Mouse (Mus musculus): ENCODE results near the gene Dctn1.

Dctn1 gene

GRCm38 (mm10) chr6:83165607-83166242, at the start of gene Dctn1:
Dctn1 (plus strand) TSS chr6:83165920.
- peak; percentile 96 for DNase-seq

DNA sequence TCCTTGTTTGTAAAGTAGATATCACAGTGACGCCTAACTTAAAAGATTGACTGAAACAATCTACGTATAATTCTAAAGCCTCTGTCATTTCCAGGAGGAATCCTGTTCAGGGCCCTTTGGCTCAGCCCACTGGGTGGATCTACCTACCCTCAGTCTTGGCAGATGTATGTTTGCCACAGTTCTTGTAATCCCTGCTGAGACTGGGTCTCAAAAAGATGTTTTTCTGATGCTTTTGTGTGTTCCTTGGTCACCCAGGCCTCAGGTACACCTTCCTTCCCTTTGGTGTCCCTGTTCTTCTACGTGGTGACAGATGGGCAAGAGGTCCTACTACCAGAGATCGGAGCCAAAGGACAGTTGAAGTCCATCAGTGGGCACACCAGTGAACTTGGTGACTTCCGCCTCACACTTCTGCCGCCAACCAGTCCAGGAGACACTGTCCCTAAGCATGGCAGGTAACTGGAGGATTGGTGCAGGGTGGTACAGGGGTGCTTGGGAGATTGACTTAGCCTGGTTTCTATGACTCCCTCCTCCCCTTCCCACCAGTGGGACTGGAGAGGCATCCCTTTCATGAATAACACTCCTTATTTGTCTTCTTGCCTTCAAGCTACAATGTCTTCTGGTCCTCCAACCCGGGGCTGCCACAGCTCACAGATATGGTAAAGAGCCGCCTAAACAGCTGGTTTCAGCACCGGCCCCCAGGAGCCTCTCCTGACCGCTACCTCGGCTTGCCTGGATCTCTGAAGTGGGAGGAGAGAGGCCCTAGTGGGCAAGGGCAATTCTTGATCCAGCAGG, 49.2 kb upstream of the Dctn1 start:
- DNase-seq: no peak

- no peak for DNase-seq
Observed at GRCm38 (mm10) chr6:83117165-83117438, 48.6 kb upstream of the Dctn1 start.

- DNase-seq: no peak
Observed at GRCm38 (mm10) chr6:83117616-83118015, 48.1 kb upstream of the Dctn1 start.

DNA sequence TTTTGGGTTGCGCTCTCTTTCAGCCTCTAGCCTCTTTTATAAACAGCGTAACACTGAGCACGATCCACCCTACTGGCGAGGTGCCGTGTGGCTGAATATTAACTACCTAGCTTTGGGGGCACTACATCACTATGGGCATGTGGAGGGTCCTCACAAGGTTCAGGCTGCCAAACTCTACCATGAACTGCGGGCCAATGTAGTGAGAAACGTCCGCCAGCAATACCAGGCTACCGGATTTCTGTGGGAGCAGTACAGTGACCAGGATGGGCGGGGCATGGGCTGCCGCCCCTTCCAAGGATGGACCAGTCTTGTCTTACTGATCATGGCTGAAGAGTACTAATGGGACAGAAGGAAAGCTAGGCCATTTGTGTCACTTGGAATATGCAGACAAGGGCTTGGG, 47.4 kb upstream of the Dctn1 start:
- no peak for DNase-seq

DNA sequence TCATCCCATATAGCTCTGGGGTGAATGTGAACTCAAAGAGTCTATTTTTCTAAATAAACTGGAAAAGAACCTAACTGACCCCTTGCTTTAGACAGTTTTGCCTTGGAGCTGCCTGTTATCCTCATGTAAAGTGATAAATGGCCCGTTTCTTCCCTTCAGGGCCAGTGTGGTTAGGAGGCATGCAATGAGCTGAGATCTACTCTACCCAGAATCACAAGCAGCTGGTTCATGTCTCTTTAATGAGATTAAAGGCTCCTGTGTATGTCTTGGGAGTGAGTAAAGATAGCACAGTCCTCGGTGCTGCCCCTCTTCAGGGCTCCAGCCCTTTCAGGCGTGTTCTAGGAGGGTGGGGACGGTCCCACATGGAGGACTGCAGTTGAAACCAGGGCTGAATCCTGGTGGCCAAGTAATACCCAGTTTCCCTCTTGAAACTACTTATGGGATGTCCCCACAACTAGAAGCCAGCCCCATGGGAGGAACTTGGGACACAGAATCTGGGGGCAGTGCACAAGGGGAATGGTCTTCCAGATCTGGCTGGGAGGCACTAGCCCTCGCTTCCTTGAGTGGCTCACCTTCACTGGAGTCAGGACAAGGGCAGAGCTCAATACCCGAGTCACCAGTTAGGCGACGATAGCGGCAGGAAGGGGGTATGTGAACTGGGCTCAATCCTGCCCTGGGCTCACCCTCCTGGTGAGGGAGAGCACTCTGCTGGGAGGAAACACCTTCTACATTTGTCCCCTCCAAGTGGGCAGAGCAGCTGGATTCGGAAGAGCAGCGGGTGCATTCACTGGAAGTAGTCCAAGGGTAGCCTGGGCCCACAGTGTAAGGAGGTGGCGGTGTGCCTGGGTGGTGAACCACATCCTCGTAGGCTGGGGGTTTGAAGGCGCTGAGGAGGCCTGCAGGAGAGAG, 46.6 kb upstream of the Dctn1 start:
- no peak for DNase-seq

DNA sequence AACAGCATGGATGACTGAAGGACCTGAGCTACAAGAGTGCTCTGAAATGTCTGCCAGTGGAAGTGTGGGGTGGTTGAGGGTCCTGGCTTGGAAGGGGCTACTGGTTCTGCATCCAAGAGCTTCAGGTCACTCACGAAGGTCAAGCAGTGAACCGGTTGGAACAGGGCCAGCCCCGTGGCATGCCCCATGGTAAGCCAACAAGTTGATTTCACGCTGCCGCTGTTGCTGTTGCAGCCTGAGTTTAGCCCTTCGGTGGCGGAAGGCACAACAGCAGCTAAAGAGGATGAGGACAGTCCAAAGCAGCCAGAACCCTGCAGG, 46.0 kb upstream of the Dctn1 start:
- DNase-seq: no peak

- peak; percentile 86 for DNase-seq
Observed at GRCm38 (mm10) chr6:83120930-83121862, 44.5 kb upstream of the Dctn1 start, which contains the start of gene Wbp1. Wbp1 (minus strand) TSS chr6:83121559.

GRCm38 (mm10) chr6:83121863-83122710, 43.6 kb upstream of the Dctn1 start:
- peak; percentile 73 for DNase-seq

DNA sequence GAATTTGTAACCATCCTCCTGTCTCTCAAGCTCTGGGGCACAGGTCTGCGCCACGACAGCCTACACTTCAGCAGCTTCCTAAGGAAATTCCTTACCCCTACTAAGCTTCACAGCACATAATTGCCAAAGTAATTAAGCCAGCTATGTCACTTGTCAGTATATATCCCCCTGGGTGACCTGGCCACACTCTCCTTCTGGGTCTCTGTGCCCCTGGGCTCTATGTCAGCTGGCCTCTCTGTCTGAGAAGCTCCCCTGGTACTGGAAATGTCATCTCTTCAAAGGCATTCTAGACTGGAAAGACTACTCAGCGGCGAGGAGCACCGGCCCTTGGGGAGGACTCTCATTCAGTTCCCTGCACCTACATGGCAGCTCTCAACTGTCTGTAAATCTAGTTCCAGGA, 42.8 kb upstream of the Dctn1 start:
- no peak for DNase-seq

- peak; percentile 91 for DNase-seq
Observed at GRCm38 (mm10) chr6:83124851-83125312, 40.8 kb upstream of the Dctn1 start.

DNA sequence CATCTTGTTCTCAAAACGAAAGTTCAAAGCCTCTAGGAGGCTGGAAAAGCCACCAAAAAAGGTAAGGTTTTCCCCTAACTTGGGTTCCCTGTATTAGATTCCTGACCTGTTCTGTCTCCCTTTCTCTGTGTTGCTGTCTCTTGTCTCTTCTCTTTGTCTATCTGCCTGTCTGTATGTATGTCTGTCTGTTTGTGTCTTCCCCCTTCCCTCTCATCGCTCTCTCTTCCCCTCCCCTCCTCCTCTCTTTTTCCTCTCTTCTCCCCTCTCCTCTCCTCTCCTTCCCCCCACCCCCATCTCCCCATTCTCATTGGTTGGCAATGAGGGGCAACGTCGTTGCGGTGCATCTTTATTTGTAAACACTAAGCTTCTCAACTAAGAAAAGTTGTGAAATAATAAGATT, 40.4 kb upstream of the Dctn1 start, which contains the start of gene Ino80b:
Ino80b (minus strand) TSS at position 101 of the 400 bp plus-strand sequence.
- DNase-seq: peak; percentile 11

DNA sequence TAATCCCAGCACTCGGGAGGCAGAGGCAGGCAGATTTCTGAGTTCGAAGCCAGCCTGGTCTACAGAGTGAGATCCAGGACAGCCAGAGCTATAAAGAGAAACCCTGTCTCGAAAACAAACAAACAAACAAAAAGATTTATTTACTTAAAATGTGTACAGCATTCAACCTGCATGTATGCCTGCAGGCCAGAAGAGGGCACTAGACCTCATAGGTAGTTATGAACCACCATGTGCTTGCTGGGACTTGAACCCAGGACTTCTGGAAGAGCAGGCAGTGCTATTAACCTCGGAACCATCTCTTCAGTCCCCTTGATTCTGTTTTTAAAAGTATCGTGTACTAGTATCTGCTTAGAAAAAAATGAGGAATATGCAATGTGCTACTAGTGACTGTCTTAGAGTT, 38.3 kb upstream of the Dctn1 start:
- DNase-seq: no peak

- no peak for DNase-seq
Observed at GRCm38 (mm10) chr6:83131469-83132034, 34.2 kb upstream of the Dctn1 start.

GRCm38 (mm10) chr6:83132176-83132919, 33.4 kb upstream of the Dctn1 start:
- DNase-seq: no peak

GRCm38 (mm10) chr6:83134226-83134625, 31.5 kb upstream of the Dctn1 start:
- no peak for DNase-seq

DNA sequence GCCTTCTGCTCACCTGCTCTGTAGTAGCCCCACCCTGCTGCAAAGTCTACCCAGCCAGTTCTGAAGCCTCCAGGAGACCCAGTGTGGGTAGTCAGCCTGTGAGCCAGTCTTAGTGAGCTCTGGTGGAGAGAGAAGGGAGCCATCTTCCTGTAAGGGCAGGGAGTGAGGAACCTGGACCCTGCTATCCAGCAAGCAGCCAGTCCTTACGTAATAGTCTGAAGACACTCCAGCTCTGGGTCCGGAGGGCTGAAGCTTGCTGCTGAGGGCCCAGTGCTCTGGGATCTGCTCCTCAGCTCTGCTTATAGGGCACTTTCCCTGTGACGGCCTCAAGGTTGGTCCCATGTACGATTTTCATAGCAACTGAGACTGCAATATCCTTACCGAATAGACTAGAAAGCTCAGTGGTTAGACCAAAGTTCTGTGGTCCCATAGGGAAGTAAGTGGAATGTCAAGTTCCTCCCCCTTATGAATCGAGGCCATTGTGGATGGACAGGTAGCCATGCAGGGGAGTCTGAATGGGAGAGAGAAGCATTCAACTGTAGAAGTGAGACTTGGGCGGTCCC, 30.7 kb upstream of the Dctn1 start, which contains the start of gene Rtkn:
Rtkn (plus strand) TSS at position 513 of the 563 bp plus-strand sequence.
- no peak for DNase-seq

GRCm38 (mm10) chr6:83135571-83136161, 30.1 kb upstream of the Dctn1 start:
- peak; percentile 50 for DNase-seq

DNA sequence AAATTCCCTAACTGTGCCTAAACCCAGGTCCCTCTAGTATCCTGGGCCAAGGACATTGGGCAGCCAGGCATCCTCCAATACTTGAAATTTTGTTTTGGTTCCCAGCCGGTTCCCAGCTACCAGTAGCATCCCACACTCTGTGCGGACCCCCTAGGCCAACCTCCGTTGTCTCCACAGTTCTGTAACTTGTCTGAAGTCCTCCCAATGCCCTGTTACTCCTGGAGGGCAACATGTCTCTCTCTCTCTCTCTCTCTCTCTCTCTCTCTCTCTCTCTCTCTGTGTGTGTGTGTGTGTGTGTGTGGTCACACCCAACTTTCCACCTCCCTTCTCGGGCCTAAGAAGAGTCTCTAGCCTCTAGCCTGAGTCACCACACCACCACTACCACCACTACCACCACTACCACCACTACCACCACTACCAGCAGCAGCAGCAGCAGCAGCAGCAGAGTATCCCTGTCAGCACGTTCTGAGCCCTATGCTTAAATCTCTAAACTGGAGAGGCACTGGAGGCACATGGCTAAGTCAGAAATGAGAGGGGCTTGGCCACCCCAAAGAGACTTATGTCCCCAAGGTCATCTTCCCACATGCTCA, 29.3 kb upstream of the Dctn1 start:
- no peak for DNase-seq
